Mouse (Mus musculus): ENCODE results near the gene Smarcad1.
A peak's percentile ranks its signal among the peaks of the same experiment; 100 is the strongest.
"Not testable (repeated sequence)": the region's sequence is repeated elsewhere in the genome, so short reads cannot be mapped to it uniquely, and the experiment has no call there.

Smarcad1 gene

DNA sequence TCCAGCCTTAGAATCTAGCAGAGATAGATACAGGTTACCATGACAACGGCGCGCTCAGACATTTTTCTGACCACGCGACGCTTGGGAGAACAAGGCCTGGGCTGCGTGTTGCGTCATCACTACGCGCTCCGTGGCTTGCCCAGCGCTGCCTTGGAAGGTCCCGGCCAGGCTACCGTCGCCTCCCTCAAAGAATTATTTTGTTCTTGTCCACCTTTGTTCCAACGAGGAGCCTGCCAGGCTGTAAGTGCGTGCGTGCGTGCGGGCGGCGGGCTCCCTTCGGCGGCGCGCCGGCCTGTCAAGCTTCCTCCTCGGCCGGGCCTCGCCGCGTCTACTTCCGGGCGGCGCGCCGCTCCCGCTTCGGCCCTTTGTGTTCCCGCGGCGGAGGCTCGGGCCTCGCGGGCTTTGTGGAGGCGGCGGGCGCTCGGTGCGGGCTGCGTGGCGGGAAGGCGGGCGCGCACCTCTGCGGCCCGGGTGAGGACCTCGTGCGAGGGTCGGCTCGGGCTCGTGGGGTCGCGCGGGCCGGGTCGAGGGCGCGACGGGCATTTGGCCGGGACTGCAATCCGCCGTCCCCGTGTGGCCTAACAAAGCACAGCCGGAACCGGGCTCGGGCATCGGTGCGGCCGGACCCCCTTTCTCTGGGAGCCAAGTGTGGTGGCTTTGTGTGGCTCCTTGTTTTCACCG lies at the start of gene Smarcad1:
Smarcad1 (plus strand) TSS at position 93 of the 681 bp plus-strand sequence.
- DNase-seq (ENCODE audit: low spot score in 2 of 2): peak; percentile 88 to 94

GRCm38 (mm10) chr6:64996824-64997421 lies 45.5 kb upstream of the Smarcad1 start:
- DNase-seq (ENCODE audit: low spot score in 2 of 2): peak in 1 of 2 experiments; percentile 4

- no peak for DNase-seq (ENCODE audit: low spot score in 2 of 2)
Observed at GRCm38 (mm10) chr6:64997805-64998204, 44.6 kb upstream of the Smarcad1 start.

DNA sequence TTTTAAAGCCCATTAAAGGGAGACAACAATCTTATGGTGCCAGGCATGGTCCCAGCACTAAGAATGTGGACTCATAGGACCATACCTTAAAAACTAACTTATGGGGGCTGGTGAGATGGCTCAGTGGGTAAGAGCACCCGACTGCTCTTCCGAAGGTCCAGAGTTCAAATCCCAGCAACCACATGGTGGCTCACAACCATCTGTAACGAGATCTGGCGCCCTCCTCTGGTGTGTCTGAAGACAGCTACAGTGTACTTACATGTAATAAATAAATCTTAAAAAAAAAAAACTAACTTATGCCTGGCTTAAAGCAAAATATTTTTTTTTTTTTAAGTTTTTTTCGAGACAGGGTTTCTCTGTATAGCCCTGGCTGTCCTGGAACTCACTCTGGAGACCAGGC lies 41.6 kb upstream of the Smarcad1 start:
- not testable (repeated sequence) for DNase-seq (ENCODE audit: low spot score in 2 of 2)

- DNase-seq (ENCODE audit: low spot score in 2 of 2): no peak
Observed at GRCm38 (mm10) chr6:65002196-65002595, 40.2 kb upstream of the Smarcad1 start.

DNA sequence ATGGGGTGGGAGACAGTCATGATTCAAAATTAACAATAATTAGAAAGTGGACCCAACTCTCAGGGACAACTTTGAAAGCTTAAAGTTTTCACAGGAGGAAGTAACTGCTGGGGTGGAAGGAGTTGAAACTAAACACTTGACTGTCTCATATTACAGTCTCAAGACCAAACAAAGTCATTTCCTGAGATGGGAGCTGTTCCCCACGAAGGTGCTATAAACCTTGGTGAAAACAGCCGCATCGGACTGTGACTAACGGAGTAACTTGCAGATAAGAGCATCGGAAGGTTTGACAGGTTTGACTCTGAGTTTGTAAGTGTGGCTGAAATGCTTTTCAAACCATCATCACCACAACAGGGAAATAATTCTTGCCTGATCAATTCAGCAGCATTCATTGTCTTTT lies 33.5 kb upstream of the Smarcad1 start:
- DNase-seq (ENCODE audit: low spot score in 2 of 2): no peak

DNA sequence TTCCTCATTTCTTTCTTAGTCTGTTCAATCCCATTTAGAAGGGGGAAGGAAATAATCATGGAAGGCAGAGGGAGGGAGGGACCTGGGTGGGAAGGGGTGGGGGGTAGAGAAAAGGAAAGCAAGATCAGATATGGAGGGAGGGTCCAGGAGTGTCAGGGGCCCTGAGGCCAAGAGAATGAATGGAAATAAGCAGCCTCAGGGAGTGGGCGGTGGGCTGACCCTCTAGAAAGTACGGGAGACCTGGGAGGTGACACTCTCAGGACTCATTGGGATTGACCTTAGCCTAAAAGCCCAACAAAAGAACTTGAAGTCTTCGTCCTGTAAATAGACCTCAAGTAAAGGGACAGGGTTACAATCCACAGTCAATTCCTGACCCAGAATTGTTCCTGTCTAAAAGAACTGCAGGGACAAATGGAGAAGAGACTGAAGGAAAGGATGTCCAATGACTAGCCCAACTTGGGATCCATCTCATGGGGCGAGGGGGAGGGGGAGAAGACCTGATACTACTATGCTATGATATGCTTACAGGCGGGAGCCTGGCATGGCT lies 30.9 kb upstream of the Smarcad1 start:
- no peak for DNase-seq (ENCODE audit: low spot score in 2 of 2)

DNA sequence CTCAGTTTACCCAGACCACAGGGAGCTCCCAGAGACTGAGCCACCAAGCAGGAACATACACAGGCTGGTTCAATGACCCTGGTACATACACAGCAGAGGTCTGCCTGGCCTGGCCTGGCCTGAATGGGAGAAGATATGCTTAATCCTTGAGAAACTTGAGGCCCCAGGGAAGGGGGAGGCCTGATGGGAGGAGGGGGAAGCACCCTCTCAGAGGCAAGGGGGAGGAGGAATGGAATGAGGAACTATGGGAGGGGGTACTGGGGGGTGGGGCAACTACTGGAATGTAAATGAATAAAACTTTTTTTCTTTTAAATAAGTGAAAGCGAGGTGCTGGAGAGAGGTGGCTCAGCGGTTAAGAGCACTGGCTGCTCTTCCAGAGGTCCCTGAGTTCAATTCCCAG lies 30.2 kb upstream of the Smarcad1 start:
- no peak for DNase-seq (ENCODE audit: low spot score in 2 of 2)

DNA sequence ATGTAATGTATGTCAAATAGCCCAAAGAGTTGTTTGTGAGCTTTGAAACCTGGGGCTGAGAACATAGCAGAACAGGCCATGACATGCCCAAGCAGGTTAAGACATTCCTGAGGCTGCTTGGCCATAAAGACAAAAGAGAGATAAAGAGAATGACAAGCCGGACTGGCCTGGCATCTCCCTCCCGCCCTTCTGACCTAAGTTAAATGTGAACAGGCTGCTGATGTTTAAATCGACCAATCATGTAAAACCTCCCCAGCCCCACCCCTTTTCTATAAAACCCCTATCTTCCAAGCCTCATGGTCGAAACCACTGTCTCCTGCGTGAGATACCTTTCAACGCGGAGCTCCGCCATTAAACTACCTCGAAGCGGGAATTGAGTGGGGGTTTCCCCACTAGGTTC lies 24.8 kb upstream of the Smarcad1 start:
- DNase-seq (ENCODE audit: low spot score in 2 of 2): no peak

DNA sequence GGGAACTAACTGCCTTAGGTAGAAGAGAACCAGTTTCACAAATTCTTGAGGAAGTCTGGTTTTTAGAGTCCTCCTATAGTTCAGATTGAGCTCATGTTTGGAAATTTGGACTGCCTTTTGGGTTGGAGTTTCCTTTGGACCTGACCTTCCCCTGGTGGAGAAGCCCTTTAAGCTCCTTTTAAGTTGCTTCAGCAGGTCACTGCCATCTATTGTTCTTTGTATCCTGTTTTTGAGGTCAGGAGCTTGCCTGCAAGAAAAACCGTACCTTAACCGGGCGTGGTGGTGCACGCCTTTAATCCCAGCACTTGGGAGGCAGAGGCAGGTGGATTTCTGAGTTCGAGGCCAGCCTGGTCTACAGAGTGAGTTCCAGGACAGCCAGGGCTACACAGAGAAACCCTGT lies 23.4 kb upstream of the Smarcad1 start:
- DNase-seq (ENCODE audit: low spot score in 2 of 2): not testable (repeated sequence)

- no peak for DNase-seq (ENCODE audit: low spot score in 2 of 2)
Observed at GRCm38 (mm10) chr6:65021883-65022282, 20.5 kb upstream of the Smarcad1 start.

GRCm38 (mm10) chr6:65023053-65023452 lies 19.3 kb upstream of the Smarcad1 start:
- DNase-seq (ENCODE audit: low spot score in 2 of 2): no peak

DNA sequence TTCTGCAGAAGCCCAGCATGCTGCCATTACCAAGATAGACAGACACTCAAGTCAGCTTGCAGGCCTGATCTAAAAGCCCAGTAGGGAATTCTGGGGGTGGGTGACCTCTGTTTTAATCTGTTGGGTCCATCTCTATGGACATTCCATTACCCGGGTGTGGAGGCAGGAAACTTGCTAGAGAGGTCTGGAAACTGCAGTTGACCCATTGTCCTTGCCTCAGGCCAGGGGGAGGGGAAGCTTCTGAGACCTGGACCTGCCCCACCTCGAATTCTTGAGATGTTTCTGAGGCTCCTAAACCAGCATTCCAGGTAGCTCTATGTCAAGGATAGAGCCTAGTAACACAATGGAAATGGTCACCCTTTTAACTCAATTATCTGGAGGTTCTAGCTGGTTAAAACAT lies 17.7 kb upstream of the Smarcad1 start:
- no peak for DNase-seq (ENCODE audit: low spot score in 2 of 2)

GRCm38 (mm10) chr6:65025130-65025529 lies 17.3 kb upstream of the Smarcad1 start:
- DNase-seq (ENCODE audit: low spot score in 2 of 2): no peak

DNA sequence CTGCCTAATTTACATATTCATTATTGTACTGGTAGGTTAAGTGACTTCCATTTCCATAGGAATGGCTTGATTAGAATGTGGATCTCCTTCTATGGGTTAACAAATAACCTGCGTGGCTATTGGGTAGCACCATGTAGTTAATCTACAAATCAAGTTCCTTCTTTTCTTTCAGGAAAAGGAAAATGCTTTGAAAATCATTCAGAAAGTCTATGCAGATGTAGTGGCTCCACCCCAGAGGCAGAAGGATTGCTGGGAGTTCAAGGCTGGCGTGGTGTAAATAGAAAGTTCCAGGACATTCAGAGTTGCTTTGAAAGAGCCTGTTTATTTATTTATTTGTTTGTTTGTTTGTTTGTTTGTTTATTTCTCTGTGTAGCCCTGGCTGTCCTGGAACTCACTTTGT lies 7.7 kb upstream of the Smarcad1 start:
- no peak for DNase-seq (ENCODE audit: low spot score in 2 of 2)

GRCm38 (mm10) chr6:65035469-65035868 lies 6.9 kb upstream of the Smarcad1 start:
- no peak for DNase-seq (ENCODE audit: low spot score in 2 of 2)

DNA sequence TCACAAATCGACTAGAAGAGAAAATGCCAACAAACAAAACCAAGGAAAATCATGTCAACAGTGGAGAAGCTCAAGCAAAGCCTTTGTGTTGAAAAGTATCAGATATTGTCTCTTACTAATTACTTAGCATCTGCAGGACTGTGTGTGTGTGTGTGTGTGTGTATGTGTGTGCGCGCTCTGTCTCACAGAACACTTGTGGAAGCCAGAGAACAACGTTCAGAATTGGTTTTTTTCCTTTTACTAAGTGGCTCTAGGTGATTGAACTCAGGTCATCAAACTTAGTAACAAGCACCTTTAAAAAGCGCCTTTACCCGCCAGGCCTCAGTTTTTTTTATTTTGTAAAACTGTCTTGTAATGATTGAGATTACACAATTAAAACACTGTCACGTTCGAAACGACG lies 451 bp upstream of the Smarcad1 start:
- DNase-seq (ENCODE audit: low spot score in 2 of 2): no peak

DNA sequence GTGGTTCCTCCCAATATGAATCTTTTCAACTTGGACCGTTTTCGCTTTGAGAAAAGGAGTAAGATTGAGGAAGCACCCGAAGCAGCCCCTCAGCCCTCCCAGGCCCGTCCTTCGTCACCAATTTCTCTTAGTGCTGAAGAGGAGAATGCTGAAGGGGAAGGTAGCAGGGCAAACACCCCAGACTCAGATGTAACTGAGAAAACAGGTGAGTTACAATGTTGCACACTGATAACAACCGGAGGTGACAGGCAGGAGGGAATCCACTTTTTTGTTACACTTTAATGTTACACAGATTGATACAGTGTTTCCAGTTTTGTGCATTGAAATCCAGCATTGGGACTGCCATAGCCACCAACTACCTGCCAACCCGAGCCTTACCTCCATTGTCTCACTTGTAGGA lies 858 bp downstream of the Smarcad1 start:
- DNase-seq (ENCODE audit: low spot score in 2 of 2): no peak

- no peak for DNase-seq (ENCODE audit: low spot score in 2 of 2)
Observed at GRCm38 (mm10) chr6:65049100-65049499, 6.7 kb downstream of the Smarcad1 start.

GRCm38 (mm10) chr6:65056620-65057019 lies 14.2 kb downstream of the Smarcad1 start:
- DNase-seq (ENCODE audit: low spot score in 2 of 2): no peak

GRCm38 (mm10) chr6:65057137-65057536 lies 14.8 kb downstream of the Smarcad1 start:
- not testable (repeated sequence) for DNase-seq (ENCODE audit: low spot score in 2 of 2)

- DNase-seq (ENCODE audit: low spot score in 2 of 2): no peak
Observed at GRCm38 (mm10) chr6:65061049-65061448, 18.7 kb downstream of the Smarcad1 start.

DNA sequence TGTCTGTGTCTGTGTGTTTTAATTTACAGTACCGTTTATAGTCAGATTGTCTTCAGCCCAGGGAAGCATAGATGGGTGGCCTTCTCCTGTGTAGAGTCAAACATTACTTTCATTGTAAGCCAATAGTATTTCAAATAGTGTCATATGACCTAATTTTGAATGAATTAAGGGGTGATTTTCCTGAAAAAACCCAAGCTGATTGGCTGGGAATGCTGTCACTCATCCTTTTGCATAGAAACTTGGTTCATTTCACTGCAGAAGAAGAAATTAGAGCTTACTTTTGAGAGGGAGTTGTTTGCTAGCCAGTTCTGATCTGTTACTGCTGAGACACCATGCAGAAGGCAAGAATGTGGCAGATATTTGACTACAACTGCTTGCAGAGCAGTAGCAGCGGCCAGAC lies 32.8 kb downstream of the Smarcad1 start:
- no peak for DNase-seq (ENCODE audit: low spot score in 2 of 2)
